Mouse (Mus musculus) MEL (cell line): ENCODE results near the gene Helz2. TPM values are rescaled to one million over a fixed set of nuclear protein-coding genes. Genes with fewer than 3 reads are reported as not detected.

Experiments used
- DNase-seq: peaks from one replicate; pipeline ENCODE4 v3.0.0; 2011; ENCODE audit warnings: low read depth, low spot score
- H3K27ac ChIP-seq: 2 replicates; pipeline ENCODE4 v1.5.1; 2012; ENCODE audit warnings: low read depth, mild to moderate bottlenecking, control low read depth, low read length, moderate library complexity; ENCODE audit not compliant: control insufficient read depth
- H3K27me3 ChIP-seq, 2 experiments: fragments of 150-350 bp in 1 of 2; sonication (generic) in 1 of 2; 2 replicates each; pipeline ENCODE4 v1.6.1; 2012; ENCODE audit warnings: low read length in 2 of 2, mild to moderate bottlenecking in 2 of 2, improper control_type of control experiment in 1 of 2, moderate library complexity in 1 of 2; ENCODE audit not compliant: insufficient read depth in 2 of 2, control insufficient read depth in 1 of 2
- H3K36me3 ChIP-seq, 2 experiments: 2 replicates each; pipeline ENCODE4 v1.6.1; 2012 to 2014; ENCODE audit warnings: low read length in 2 of 2, improper control_type of control experiment in 1 of 2, inconsistent platforms in 1 of 2, mild to moderate bottlenecking in 1 of 2; ENCODE audit not compliant: insufficient read depth in 2 of 2, control insufficient read depth in 1 of 2
- H3K4me1 ChIP-seq, 2 experiments: fragments of 150-350 bp in 1 of 2; sonication (generic) in 1 of 2; 2 replicates each; pipeline ENCODE4 v1.6.1; 2012; ENCODE audit warnings: low read length in 2 of 2, improper control_type of control experiment in 1 of 2, mild to moderate bottlenecking in 1 of 2; ENCODE audit not compliant: insufficient read depth in 2 of 2, control insufficient read depth in 1 of 2
- H3K4me3 ChIP-seq, 2 experiments: fragments of 150-350 bp in 1 of 2; sonication (generic) in 1 of 2; 2 replicates each; pipeline ENCODE4 v1.5.1; 2012; ENCODE audit warnings: low read depth in 2 of 2, low read length in 2 of 2, mild to moderate bottlenecking in 2 of 2, moderate library complexity in 2 of 2, control low read depth in 1 of 2, improper control_type of control experiment in 1 of 2; ENCODE audit not compliant: control insufficient read depth in 1 of 2, insufficient read depth in 1 of 2
- H3K79me2 ChIP-seq: 2 replicates; pipeline ENCODE4 v1.6.1; 2012; ENCODE audit warnings: mild to moderate bottlenecking, low read length, moderate library complexity; ENCODE audit not compliant: control insufficient read depth, poor library complexity, insufficient read depth
- H3K9ac ChIP-seq: 2 replicates; pipeline ENCODE4 v1.6.1; 2012; ENCODE audit warnings: low read depth, mild to moderate bottlenecking, control low read depth, low read length, moderate library complexity; ENCODE audit not compliant: control insufficient read depth, poor library complexity, severe bottlenecking
- H3K9me3 ChIP-seq: fragments of 150-350 bp; sonication (generic); replicated peaks from 2 replicates; pipeline ENCODE4 v1.6.1; 2012; ENCODE audit warnings: mild to moderate bottlenecking, low read length, improper control_type of control experiment, moderate library complexity; ENCODE audit not compliant: insufficient read depth
- BHLHE40 ChIP-seq: IDR thresholded peaks from 2 replicates; pipeline ENCODE4 v1.6.1; 2012; ENCODE audit warnings: low read depth, mild to moderate bottlenecking, inconsistent platforms, low read length, improper control_type of control experiment, borderline replicate concordance
- E2F4 ChIP-seq: IDR thresholded peaks from 2 replicates; pipeline ENCODE4 v1.6.1; 2011; ENCODE audit warnings: low read depth, low read length, improper control_type of control experiment, borderline replicate concordance
- ETS1 ChIP-seq: IDR thresholded peaks from 2 replicates; pipeline ENCODE4 v1.6.1; 2012; ENCODE audit warnings: low read depth, mild to moderate bottlenecking, inconsistent platforms, low read length, improper control_type of control experiment, moderate library complexity
- JUND ChIP-seq: IDR thresholded peaks from 2 replicates; pipeline ENCODE4 v1.6.1; 2011; ENCODE audit warnings: low read depth, mild to moderate bottlenecking, improper control_type of control experiment, low read length
- KAT2A ChIP-seq: conservative IDR thresholded peaks from 2 replicates; pipeline ENCODE4 v1.6.1; 2012; ENCODE audit warnings: low read depth, low read length, improper control_type of control experiment, inconsistent platforms
- MAFK ChIP-seq: IDR thresholded peaks from 2 replicates; pipeline ENCODE4 v1.6.1; 2011; ENCODE audit warnings: low read depth, mild to moderate bottlenecking, low read length, improper control_type of control experiment, borderline replicate concordance
- MXI1 ChIP-seq: IDR thresholded peaks from 2 replicates; pipeline ENCODE4 v1.6.1; 2011; ENCODE audit warnings: mild to moderate bottlenecking, low read depth, low read length, improper control_type of control experiment
- NELFE ChIP-seq: IDR thresholded peaks from 2 replicates; pipeline ENCODE4 v1.6.1; 2011; ENCODE audit warnings: low read depth, low read length, improper control_type of control experiment
- POLR2AphosphoS5 ChIP-seq: IDR thresholded peaks from 2 replicates; pipeline ENCODE4 v1.6.1; 2012; ENCODE audit warnings: low read depth, borderline replicate concordance, mild to moderate bottlenecking, inconsistent platforms, low read length, moderate library complexity, mixed read lengths
- RAD21 ChIP-seq: IDR thresholded peaks from 2 replicates; pipeline ENCODE4 v1.6.1; 2011; ENCODE audit warnings: mild to moderate bottlenecking, low read depth, low read length, improper control_type of control experiment
- RCOR1 ChIP-seq: IDR thresholded peaks from 2 replicates; pipeline ENCODE4 v1.6.1; 2012; ENCODE audit warnings: low read depth, mild to moderate bottlenecking, inconsistent platforms, low read length, improper control_type of control experiment
- TBP ChIP-seq: IDR thresholded peaks from 2 replicates; pipeline ENCODE4 v1.8.0; 2011; ENCODE audit warnings: low read depth, low read length, improper control_type of control experiment
- TCF12 ChIP-seq: IDR thresholded peaks from 2 replicates; pipeline ENCODE4 v1.6.1; 2014; ENCODE audit warnings: low read depth, mild to moderate bottlenecking, inconsistent platforms, low read length, improper control_type of control experiment, moderate library complexity
- UBTF ChIP-seq: IDR thresholded peaks from 2 replicates; pipeline ENCODE4 v1.6.1; 2012; ENCODE audit warnings: low read depth, mild to moderate bottlenecking, inconsistent platforms, low read length, improper control_type of control experiment, moderate library complexity, borderline replicate concordance; ENCODE audit not compliant: insufficient read depth
- USF1 ChIP-seq: IDR thresholded peaks from 2 replicates; pipeline ENCODE4 v1.6.1; 2014; ENCODE audit warnings: low read depth, mild to moderate bottlenecking, inconsistent platforms, low read length, improper control_type of control experiment, moderate library complexity
- USF2 ChIP-seq, 2 experiments: IDR thresholded peaks; 2 replicates each; pipeline ENCODE4 v1.6.1; 2011 to 2012; ENCODE audit warnings: improper control_type of control experiment in 2 of 2, low read length in 2 of 2, borderline replicate concordance in 1 of 2, inconsistent platforms in 1 of 2, low read depth in 1 of 2, mild to moderate bottlenecking in 1 of 2; ENCODE audit not compliant: insufficient read depth in 1 of 2
- ZNF384 ChIP-seq: IDR thresholded peaks from 2 replicates; pipeline ENCODE4 v1.6.1; 2012; ENCODE audit warnings: low read depth, mild to moderate bottlenecking, inconsistent platforms, low read length, improper control_type of control experiment
- polyA plus RNA-seq, 2 experiments: library from polyadenylated mRNA; stranded (reverse) in 1 of 2; unstranded in 1 of 2; fragments of >175 nt in 1 of 2; fragments of >200 nt in 1 of 2; gene quantifications; 2 replicates each; pipeline versions ENCODE4 v1.2.1 to v1.2.4; 2012; ENCODE audit warnings: low replicate concordance in 2 of 2, low read depth in 1 of 2; ENCODE audit not compliant: insufficient read length in 2 of 2, insufficient read depth in 1 of 2, missing spikeins in 1 of 2
- total RNA-seq: library from RNA; depleted of rRNA; stranded (reverse); fragments of 300-350 nt; gene quantifications from 2 replicates; pipeline ENCODE4 v1.2.3, GENCODE M21; 2012

Helz2 gene
- total and polyA plus RNA-seq, 3 experiments, result 6.2 to 12.0 TPM; not detected in 1

GRCm38 (mm10) chr2:181202886-181203285, 38.9 kb downstream of the Helz2 start:
- DNase-seq, result no peak
- Histone ChIP-seq H3K27ac (no peak overlapping the region), H3K79me2 (no peaks in the 10 kb centered on the region), H3K9ac (no peak overlapping the region), H3K36me3 (no peaks in the 10 kb centered on the region), H3K9me3 (no peaks in the 10 kb centered on the region), H3K4me1 (no peaks in the 10 kb centered on the region), H3K27me3 (peaks cover 2 to 3% of the 10 kb centered on the region in 2 experiments; a peak in 2 of 4 replicates), H3K4me3 (no peak overlapping the region)
- no peak for TF ChIP-seq JUND
- no peak for TF ChIP-seq BHLHE40
- no peak for TF ChIP-seq POLR2AphosphoS5
- TF ChIP-seq USF1, result no peak
- TF ChIP-seq USF2 (IDR thresholded peaks at IDR 0.05; ENCODE audit: borderline replicate concordance in 1 of 2, insufficient read depth in 1 of 2, low read depth in 1 of 2, low read length in 2 of 2), result no peak
- no peak for TF ChIP-seq ZNF384
- TF ChIP-seq ETS1, result no peak
- TF ChIP-seq RCOR1, result no peak
- TF ChIP-seq TBP, result no peak
- TF ChIP-seq KAT2A, result no peak
- no peak for TF ChIP-seq RAD21
- TF ChIP-seq E2F4, result no peak
- TF ChIP-seq MXI1, result no peak

- Histone ChIP-seq H3K27me3 (peaks cover 3 to 4% of the 10 kb centered on the region in 2 experiments), H3K9me3 (no peaks in the 10 kb centered on the region), H3K9ac (no peak within 1 kb of the TSS), H3K4me1 (no peaks in the 10 kb centered on the region), H3K36me3 (no peaks in the 10 kb centered on the region), H3K79me2 (no peaks in the 10 kb centered on the region), H3K27ac (no peak within 1 kb of the TSS), H3K4me3 (no peak within 1 kb of the TSS)
- DNase-seq, result no peak
- TF ChIP-seq TBP (no peak), TCF12 (no peak), MXI1 (no peak), ZNF384 (no peak), UBTF (no peak), RAD21 (no peak), MAFK (no peak), NELFE (no peak)
These were observed 39.4 kb downstream of the Helz2 start, which contains the start of gene Ptk6 for GRCm38 (mm10) chr2:181202422-181202821. Gene Ptk6 (minus strand): TSS chr2:181202789.
